Mouse (Mus musculus) midbrain, embryonic 10.5 days (tissue): ENCODE data around the gene Suds3. TPM values are rescaled to one million over a fixed set of nuclear protein-coding genes. Genes with fewer than 3 reads are reported as not detected.

ENCODE experiments used
- DNase-seq: peaks from one replicate; pipeline ENCODE4 v3.0.0-alpha.2; 2017; ENCODE audit warnings: low spot score
- H3K27ac ChIP-seq: fragments of 300-500 bp; sonication (generic); replicated peaks from 2 replicates; pipeline ENCODE4 v1.5.1; 2016; ENCODE audit warnings: mild to moderate bottlenecking
- H3K27me3 ChIP-seq: fragments of 300-500 bp; sonication (generic); 2 replicates; pipeline ENCODE4 v1.6.1; 2016; ENCODE audit warnings: low read depth, mild to moderate bottlenecking; ENCODE audit not compliant: poor library complexity, severe bottlenecking
- H3K36me3 ChIP-seq: fragments of 300-500 bp; sonication (generic); 2 replicates; pipeline ENCODE4 v1.6.1; 2016; ENCODE audit warnings: mild to moderate bottlenecking, moderate library complexity
- H3K4me1 ChIP-seq: fragments of 300-500 bp; sonication (generic); 2 replicates; pipeline ENCODE4 v1.6.1; 2016
- H3K4me3 ChIP-seq: fragments of 300-500 bp; sonication (generic); 2 replicates; pipeline ENCODE4 v1.5.1; 2016; ENCODE audit warnings: mild to moderate bottlenecking, moderate library complexity
- H3K9me3 ChIP-seq: fragments of 300-500 bp; sonication (generic); replicated peaks from 2 replicates; pipeline ENCODE4 v1.6.1; 2016; ENCODE audit warnings: mild to moderate bottlenecking
- WGBS: fragments of 180-500 bp; shearing (Covaris S2); methylation state at CpG from one replicate; pipeline ENCODE4 v1.1.7; 2016; 5-methylcytosine and 5-hydroxymethylcytosine counted together
- polyA plus RNA-seq: library from polyadenylated mRNA; unstranded; fragments of >200 nt; fragmentation: Nextera tagmentation; extraction: Ambion mirVana; gene quantifications from 2 replicates; pipeline ENCODE4 v1.2.1, GENCODE M21; 2016

Suds3 gene
- polyA plus RNA-seq, 1 experiment from 2014 or later: 80.6 TPM

- peaks cover 21% of the 10 kb centered on the region for H3K4me1 ChIP-seq
- no peaks in the 10 kb centered on the region for H3K36me3 ChIP-seq
- no peak for DNase-seq
- no peak overlapping the region for H3K27ac ChIP-seq
- no peaks in the 10 kb centered on the region for H3K9me3 ChIP-seq
- H3K27me3 ChIP-seq: no peaks in the 10 kb centered on the region
- 85% methylated on average over 17 of the region's 17 CpGs for WGBS
- no peak overlapping the region for H3K4me3 ChIP-seq
These were observed 17.6 kb upstream of the Suds3 start for GRCm38 (mm10) chr5:117133446-117134065.

- 92% methylated on average over 15 of the region's 15 CpGs for WGBS
- Histone ChIP-seq H3K9me3 (no peaks in the 10 kb centered on the region), H3K27me3 (no peaks in the 10 kb centered on the region), H3K27ac (no peak overlapping the region), H3K4me3 (no peak overlapping the region), H3K4me1 (peaks cover 13% of the 10 kb centered on the region), H3K36me3 (no peaks in the 10 kb centered on the region)
- no peak for DNase-seq
These were observed 14.8 kb upstream of the Suds3 start for GRCm38 (mm10) chr5:117130726-117131125.

GRCm38 (mm10) chr5:117127051-117127450 lies 11.1 kb upstream of the Suds3 start:
- no peak overlapping the region for H3K27ac ChIP-seq
- H3K9me3 ChIP-seq: no peaks in the 10 kb centered on the region
- no peak overlapping the region for H3K4me3 ChIP-seq
- WGBS: 85% methylated on average over 4 of the region's 4 CpGs
- H3K27me3 ChIP-seq: peaks cover 7% of the 10 kb centered on the region; the same call in 1 of the 2 replicates
- H3K4me1 ChIP-seq: no peaks in the 10 kb centered on the region
- no peak for DNase-seq
- no peaks in the 10 kb centered on the region for H3K36me3 ChIP-seq

- Histone ChIP-seq H3K36me3 (no peaks in the 10 kb centered on the region), H3K9me3 (no peaks in the 10 kb centered on the region), H3K27me3 (peaks cover 20% of the 10 kb centered on the region), H3K27ac (no peak overlapping the region), H3K4me1 (peaks cover 12% of the 10 kb centered on the region), H3K4me3 (no peak overlapping the region)
- no peak for DNase-seq
- WGBS: 85% methylated on average over 16 of the region's 16 CpGs
These were observed 9.8 kb upstream of the Suds3 start for GRCm38 (mm10) chr5:117125482-117126346.

- peaks cover 23% of the 10 kb centered on the region for H3K27me3 ChIP-seq
- H3K36me3 ChIP-seq: no peaks in the 10 kb centered on the region
- H3K4me1 ChIP-seq: peaks cover 23% of the 10 kb centered on the region
- DNase-seq: no peak
- H3K4me3 ChIP-seq: no peak overlapping the region
- WGBS: 92% methylated on average over 4 of the region's 4 CpGs
- H3K9me3 ChIP-seq: no peaks in the 10 kb centered on the region
- no peak overlapping the region for H3K27ac ChIP-seq
These were observed 7.9 kb upstream of the Suds3 start for GRCm38 (mm10) chr5:117123840-117124239.

GRCm38 (mm10) chr5:117123102-117123501 lies 7.2 kb upstream of the Suds3 start:
- H3K9me3 ChIP-seq: no peaks in the 10 kb centered on the region
- WGBS: 94% methylated on average over 6 of the region's 6 CpGs

GRCm38 (mm10) chr5:117121657-117122056 lies 5.7 kb upstream of the Suds3 start:
- no peaks in the 10 kb centered on the region for H3K9me3 ChIP-seq
- no peaks in the 10 kb centered on the region for H3K36me3 ChIP-seq
- peaks cover 26% of the 10 kb centered on the region for H3K4me1 ChIP-seq
- WGBS: 11% methylated on average over 2 of the region's 2 CpGs
- no peak overlapping the region for H3K27ac ChIP-seq
- DNase-seq: no peak
- H3K27me3 ChIP-seq: peaks cover 23% of the 10 kb centered on the region
- H3K4me3 ChIP-seq: no peak overlapping the region; the same call in 1 of the 2 replicates

More at GRCm38 (mm10) chr5:117123102-117123501, 7.2 kb upstream of the Suds3 start:
- no peak overlapping the region for H3K27ac ChIP-seq
- no peak for DNase-seq
- H3K36me3 ChIP-seq: no peaks in the 10 kb centered on the region
- H3K4me3 ChIP-seq: no peak overlapping the region
- peaks cover 23% of the 10 kb centered on the region for H3K27me3 ChIP-seq
- peaks cover 26% of the 10 kb centered on the region for H3K4me1 ChIP-seq

- WGBS: under 1% methylated on average over 40 of the region's 40 CpGs
- peak overlapping the region; percentile 85 for H3K4me3 ChIP-seq
- DNase-seq: peak; percentile 31
- peak overlapping the region; percentile 67; the same call in 1 of the 2 replicates for H3K27ac ChIP-seq
- H3K4me1 ChIP-seq: peaks cover 30% of the 10 kb centered on the region
- H3K36me3 ChIP-seq: no peaks in the 10 kb centered on the region
- H3K27me3 ChIP-seq: peaks cover 23% of the 10 kb centered on the region
- H3K9me3 ChIP-seq: no peaks in the 10 kb centered on the region
These were observed 4.9 kb upstream of the Suds3 start for GRCm38 (mm10) chr5:117120489-117121466.

- Histone ChIP-seq H3K36me3 (no peaks in the 10 kb centered on the region), H3K9me3 (no peaks in the 10 kb centered on the region), H3K4me3 (peak within 1 kb of the TSS; percentile 85), H3K27ac (peak within 1 kb of the TSS; percentile 80), H3K4me1 (peaks cover 31% of the 10 kb centered on the region), H3K27me3 (peaks cover 23% of the 10 kb centered on the region)
- peak; percentile 100 for DNase-seq
- WGBS: under 1% methylated on average over 73 of the region's 74 CpGs
These were observed 4.0 kb upstream of the Suds3 start, which contains the start of gene Taok3 for GRCm38 (mm10) chr5:117119777-117120488. TSS of gene Taok3 (plus strand) at chr5:117120129.

- Histone ChIP-seq H3K4me3 (peak overlapping the region; percentile 85), H3K9me3 (no peaks in the 10 kb centered on the region), H3K36me3 (peaks cover 1% of the 10 kb centered on the region; the same call in 1 of the 2 replicates), H3K27ac (no peak overlapping the region), H3K4me1 (peaks cover 40% of the 10 kb centered on the region), H3K27me3 (peaks cover 23% of the 10 kb centered on the region)
- 66% methylated on average over 8 of the region's 8 CpGs for WGBS
- DNase-seq: no peak
These were observed 2.9 kb upstream of the Suds3 start for GRCm38 (mm10) chr5:117118850-117119249.

- peaks cover 8% of the 10 kb centered on the region for H3K36me3 ChIP-seq
- DNase-seq: no peak
- no peak overlapping the region for H3K27ac ChIP-seq
- peaks cover 23% of the 10 kb centered on the region for H3K27me3 ChIP-seq
- 89% methylated on average over 2 of the region's 2 CpGs for WGBS
- H3K9me3 ChIP-seq: no peaks in the 10 kb centered on the region
- H3K4me3 ChIP-seq: no peak overlapping the region
- peaks cover 41% of the 10 kb centered on the region for H3K4me1 ChIP-seq
These were observed 2.3 kb upstream of the Suds3 start for GRCm38 (mm10) chr5:117118220-117118619.
